Mouse (Mus musculus) T-helper 17 cell (primary cell): ENCODE measurements around the gene Hipk1.

Experiments
- in situ Hi-C, 2 experiments: fragments of 300-600 bp; cut with MboI, MseI; formaldehyde crosslinking; loops; 1 replicate in 1 of 2; 2 replicates in 1 of 2; pipeline ENCODE4 v1.15.1; 2025; ENCODE audit warnings: high pct_unique_total_duplicates in 2 of 2

Gene Hipk1

GRCm38 (mm10) chr3:103799507-103799906 is 8.1 kb upstream of the Hipk1 start:
- in situ Hi-C loops = no loop called here

GRCm38 (mm10) chr3:103796389-103796788 is 5.0 kb upstream of the Hipk1 start:
- in situ Hi-C loops = no loop called here

GRCm38 (mm10) chr3:103792566-103792965 is 1.2 kb upstream of the Hipk1 start:
- in situ Hi-C loops = loop anchor here (5.0 kb wide), 2 partner anchors 65 to 80 kb away; partner anchors contain the start of gene Ptpn22 (in 1 of the 2)

GRCm38 (mm10) chr3:103792111-103792406 is 696 bp upstream of the Hipk1 start:
- in situ Hi-C loops = loop anchor here (5.0 kb wide), 2 partner anchors 65 to 80 kb away; partner anchors contain the start of gene Ptpn22 (in 1 of the 2)

GRCm38 (mm10) chr3:103790346-103791145 is 817 bp downstream of the Hipk1 start:
- in situ Hi-C loops = loop anchor here (5.0 kb wide), 2 partner anchors 67 to 82 kb away; partner anchors contain the start of gene Ptpn22 (in 1 of the 2)

GRCm38 (mm10) chr3:103789891-103790345 is 1.4 kb downstream of the Hipk1 start:
- in situ Hi-C loops = loop anchor here (5.0 kb wide), 2 partner anchors 67 to 82 kb away; partner anchors contain the start of gene Ptpn22 (in 1 of the 2)

- in situ Hi-C loops = no loop called here
These were observed 2.3 kb downstream of the Hipk1 start for GRCm38 (mm10) chr3:103789096-103789495.

GRCm38 (mm10) chr3:103787225-103787624 is 4.1 kb downstream of the Hipk1 start:
- in situ Hi-C loops = no loop called here

GRCm38 (mm10) chr3:103782844-103783609 is 8.3 kb downstream of the Hipk1 start:
- in situ Hi-C loops = no loop called here

- in situ Hi-C loops = no loop called here
These were observed 10.6 kb downstream of the Hipk1 start for GRCm38 (mm10) chr3:103780777-103781176.

- in situ Hi-C loops = no loop called here
These were observed 11.1 kb downstream of the Hipk1 start for GRCm38 (mm10) chr3:103780271-103780670.

GRCm38 (mm10) chr3:103779183-103779582 is 12.2 kb downstream of the Hipk1 start:
- in situ Hi-C loops = loop anchor here in 1 of 2 experiments (5.0 kb wide), 1 partner anchor 492 kb away; no protein-coding TSS in a partner anchor

GRCm38 (mm10) chr3:103778660-103779059 is 12.7 kb downstream of the Hipk1 start:
- in situ Hi-C loops = loop anchor here in 1 of 2 experiments (5.0 kb wide), 1 partner anchor 491 kb away; no protein-coding TSS in a partner anchor

GRCm38 (mm10) chr3:103777940-103778339 is 13.4 kb downstream of the Hipk1 start:
- in situ Hi-C loops = loop anchor here in 1 of 2 experiments (5.0 kb wide), 1 partner anchor 491 kb away; no protein-coding TSS in a partner anchor

- in situ Hi-C loops = no loop called here
These were observed 17.4 kb downstream of the Hipk1 start for GRCm38 (mm10) chr3:103774009-103774408.

- in situ Hi-C loops = no loop called here
These were observed 17.9 kb downstream of the Hipk1 start for GRCm38 (mm10) chr3:103773508-103773907.

GRCm38 (mm10) chr3:103772846-103773245 is 18.5 kb downstream of the Hipk1 start:
- in situ Hi-C loops = no loop called here

- in situ Hi-C loops = no loop called here
These were observed 19.7 kb downstream of the Hipk1 start for GRCm38 (mm10) chr3:103771531-103772130.

GRCm38 (mm10) chr3:103766789-103767188 is 24.6 kb downstream of the Hipk1 start:
- in situ Hi-C loops = no loop called here

GRCm38 (mm10) chr3:103759261-103759970 is 31.9 kb downstream of the Hipk1 start:
- in situ Hi-C loops = loop anchor here in 1 of 2 experiments (10.0 kb wide), 1 partner anchor 1905 kb away; no protein-coding TSS in a partner anchor

GRCm38 (mm10) chr3:103758456-103758855 is 32.9 kb downstream of the Hipk1 start:
- in situ Hi-C loops = loop anchor here in 1 of 2 experiments (10.0 kb wide), 1 partner anchor 1906 kb away; no protein-coding TSS in a partner anchor
